ENCODE assay signal across 8 mouse cellular contexts in the genomic region with DNA sequence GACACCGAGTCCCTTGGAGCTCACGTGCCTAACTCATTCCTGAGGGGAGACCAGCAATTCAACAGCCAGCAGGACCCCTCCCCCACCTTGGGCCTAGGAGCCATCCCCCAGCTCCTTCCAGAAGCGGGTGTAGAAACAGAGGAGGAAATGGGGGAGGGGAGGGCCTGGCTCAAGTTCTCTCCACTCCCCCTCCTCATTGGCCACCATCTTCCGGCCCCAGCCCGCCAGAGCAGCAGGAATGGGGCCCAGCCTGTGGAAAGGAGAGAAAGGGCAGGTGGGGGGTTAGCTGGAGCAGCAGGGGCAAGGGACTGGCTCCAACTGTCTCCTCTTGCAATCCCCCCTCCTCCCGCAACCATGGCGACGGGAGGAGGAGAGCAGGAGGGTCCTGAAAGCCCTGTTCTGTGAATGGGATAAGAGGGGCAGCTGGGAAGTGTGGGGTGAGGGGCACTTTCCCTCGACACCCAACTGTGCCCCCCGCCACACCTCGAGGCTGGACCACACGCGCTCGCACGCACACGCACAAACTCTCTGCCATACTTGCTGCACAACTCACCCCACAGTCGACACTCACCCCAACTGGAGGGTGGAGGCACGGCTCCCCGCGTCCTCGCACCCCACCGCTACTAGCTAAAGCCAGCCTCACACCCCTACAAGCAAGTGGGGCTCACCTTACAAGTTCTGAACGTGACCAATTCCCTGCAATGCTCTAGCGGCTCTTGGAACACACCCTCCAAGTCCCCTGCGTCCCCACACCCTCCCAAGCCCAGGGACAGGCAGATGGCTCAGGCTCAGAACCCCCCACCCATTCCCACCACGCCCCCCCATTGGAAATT. TPM values are rescaled to one million over a fixed set of nuclear protein-coding genes. Genes with fewer than 3 reads are reported as not detected.
DNase-seq lines count a peak whose midpoint lies in the region; ATAC-seq and TF ChIP-seq lines count a peak whose summit lies in the region.

No protein-coding gene starts in this region.

- ATAC-seq in forebrain, embryonic 13.5 days = peak; percentile 73
- no peak for ATAC-seq in intestine, postnatal 0 days
- peak; percentile 56 for ATAC-seq in stomach, embryonic 14.5 days (ENCODE audit: insufficient number of reproducible peaks, insufficient read depth, low FRiP score, low read depth)
- ATAC-seq in CD4-positive, CD25-positive, alpha-beta regulatory T cell, adult 4 months = no peak

- no peak overlapping the region; the same call in 1 of the 2 replicates for H3K27ac ChIP-seq in left cerebral cortex, adult 2 months
- peak overlapping the region; percentile 99 for H3K27ac ChIP-seq in forebrain, embryonic 13.5 days
- peak overlapping the region; percentile 90 for H3K27ac ChIP-seq in intestine, postnatal 0 days (ENCODE audit: low read depth, low read length)
- H3K27ac ChIP-seq in stomach, embryonic 14.5 days (ENCODE audit: low read length) = peak overlapping the region; percentile 100

- under 1% methylated on average over 25 of the region's 26 CpGs for WGBS in forebrain, embryonic 13.5 days
- 5% methylated on average over 24 of the region's 26 CpGs for WGBS in intestine, postnatal 0 days
- 3% methylated on average over 25 of the region's 26 CpGs for WGBS in stomach, embryonic 14.5 days

- no peaks in the 10 kb centered on the region for H3K9me3 ChIP-seq in forebrain, embryonic 13.5 days (replicated peaks)
- H3K9me3 ChIP-seq in intestine, postnatal 0 days (ENCODE audit: control insufficient read depth) = no peaks in the 10 kb centered on the region
- no peaks in the 10 kb centered on the region for H3K9me3 ChIP-seq in stomach, embryonic 14.5 days (ENCODE audit: control insufficient read depth, low read depth, low read length)

- TF ChIP-seq POLR2A in brain, embryonic 14.5 days (IDR thresholded peaks at IDR 0.05; ENCODE audit: borderline replicate concordance, extremely low read depth, insufficient read depth, insufficient read length, poor library complexity, severe bottlenecking) = no peak

- H3K9ac ChIP-seq in forebrain, embryonic 13.5 days = peak overlapping the region; percentile 99
- H3K9ac ChIP-seq in intestine, postnatal 0 days (ENCODE audit: low read depth, low read length) = peak overlapping the region; percentile 63
- H3K9ac ChIP-seq in stomach, embryonic 14.5 days (replicated peaks; ENCODE audit: low read depth, low read length) = peak overlapping the region; percentile 98

- H3K4me2 ChIP-seq in forebrain, embryonic 13.5 days = peak overlapping the region; percentile 85
- peak overlapping the region; percentile 92 for H3K4me2 ChIP-seq in intestine, postnatal 0 days (replicated peaks; ENCODE audit: low read depth)
- H3K4me2 ChIP-seq in stomach, embryonic 14.5 days (replicated peaks; ENCODE audit: low read depth, low read length) = peak overlapping the region; percentile 77

- peak overlapping the region; percentile 64 for H3K4me3 ChIP-seq in left cerebral cortex, adult 2 months
- peak overlapping the region; percentile 93 for H3K4me3 ChIP-seq in forebrain, embryonic 13.5 days
- H3K4me3 ChIP-seq in intestine, postnatal 0 days (ENCODE audit: low read depth, low read length) = peak overlapping the region; percentile 79
- H3K4me3 ChIP-seq in stomach, embryonic 14.5 days (ENCODE audit: low read depth, low read length) = peak overlapping the region; percentile 92

- H3K27me3 ChIP-seq in forebrain, embryonic 13.5 days = no peaks in the 10 kb centered on the region
- no peaks in the 10 kb centered on the region; the same call in 1 of the 2 replicates for H3K27me3 ChIP-seq in intestine, postnatal 0 days (replicated peaks; ENCODE audit: control insufficient read depth, insufficient read depth, low read length)
- no peaks in the 10 kb centered on the region for H3K27me3 ChIP-seq in stomach, embryonic 14.5 days (ENCODE audit: control insufficient read depth, insufficient read depth, low read length)

- intact Hi-C loops in left cerebral cortex, adult 2 months (cut with DNase I) = loop anchor here (5.0 kb wide), 1 partner anchor 55 kb away; a partner anchor contains a TSS

- TF ChIP-seq CTCF in left cerebral cortex, adult 2 months (IDR thresholded peaks at IDR 0.05) = no peak
- TF ChIP-seq CTCF in brain, embryonic 14.5 days (IDR thresholded peaks at IDR 0.05; ENCODE audit: borderline replicate concordance, extremely low read depth, insufficient read depth, insufficient read length) = no peak
- TF ChIP-seq CTCF in intestine, postnatal 0 days (IDR thresholded peaks at IDR 0.05; ENCODE audit: low read depth) = no peak

- DNase-seq in left cerebral cortex, adult 2 months (ENCODE audit: extremely low spot score in 1 of 2, low spot score in 2 of 2) = no peak
- no peak for DNase-seq in left cerebral cortex, adult 8-10 months (ENCODE audit: low spot score in 2 of 2)
- DNase-seq in brain, embryonic 14.5 days (ENCODE audit: low read depth) = peak; percentile 97
- peak; percentile 25 for DNase-seq in lung, postnatal 25 days (ENCODE audit: low spot score)

- peaks cover 7% of the 10 kb centered on the region; the same call in 1 of the 2 replicates for H3K36me3 ChIP-seq in forebrain, embryonic 13.5 days (ENCODE audit: poor library complexity, severe bottlenecking)
- no peaks in the 10 kb centered on the region for H3K36me3 ChIP-seq in intestine, postnatal 0 days (ENCODE audit: control insufficient read depth, insufficient read depth)
- peaks cover 10% of the 10 kb centered on the region; the same call in 1 of the 2 replicates for H3K36me3 ChIP-seq in stomach, embryonic 14.5 days (ENCODE audit: control insufficient read depth, insufficient read depth, low read length)

- H3K4me1 ChIP-seq in forebrain, embryonic 13.5 days = peaks cover 54% of the 10 kb centered on the region
- H3K4me1 ChIP-seq in intestine, postnatal 0 days (replicated peaks; ENCODE audit: control insufficient read depth, insufficient read depth, low read length) = peaks cover 14% of the 10 kb centered on the region
- peaks cover 41% of the 10 kb centered on the region for H3K4me1 ChIP-seq in stomach, embryonic 14.5 days (ENCODE audit: control insufficient read depth, insufficient read depth, low read length)

RNA-seq across cellular contexts. Expression of a gene that starts 0.8 kb away (rescaled TPM):
- 1 to 10 TPM; 2.0 to 2.4 TPM for total RNA-seq in left cerebral cortex, adult 2 months (2021)
- total RNA-seq in left cerebral cortex, adult 8-10 months (2022) = 1 to 10 TPM in 2 of 4 experiments, under 1 TPM in 2; 0.89 to 2.3 (median 1.3) TPM
- 6.8 and 7.6 TPM in 2 replicates for polyA plus RNA-seq in brain, embryonic 14.5 days (2012; rRNA removed)
- polyA plus RNA-seq in forebrain, embryonic 13.5 days (2015; fragmentation: Nextera tagmentation; extraction: Ambion mirVana) = 6.1 and 7.5 TPM in 2 replicates
- 2.2 and 2.5 TPM in 2 replicates for polyA plus RNA-seq in intestine, postnatal 0 days (2015; fragmentation: Nextera tagmentation; extraction: Ambion mirVana)
- 5.1 and 5.9 TPM in 2 replicates for polyA plus RNA-seq in stomach, embryonic 14.5 days (2014; fragmentation: Nextera tagmentation; extraction: Ambion mirVana)
- not detected for polyA plus RNA-seq in CD4-positive, CD25-positive, alpha-beta regulatory T cell, adult 4 months (2017; shearing (Covaris generic))

RNA-seq across cellular contexts. Expression of a gene that starts 8.8 kb away (rescaled TPM):
- total RNA-seq in left cerebral cortex, adult 2 months (2021) = 100 to 1,000 TPM; 101 to 102 TPM
- total RNA-seq in left cerebral cortex, adult 8-10 months (2022) = 10 to 100 TPM; 67.7 to 77.9 (median 74.4) TPM
- polyA plus RNA-seq in brain, embryonic 14.5 days (2012; rRNA removed) = 41.7 and 61.5 TPM in 2 replicates
- 18.2 and 19.5 TPM in 2 replicates for polyA plus RNA-seq in forebrain, embryonic 13.5 days (2015; fragmentation: Nextera tagmentation; extraction: Ambion mirVana)
- 1.8 and 1.9 TPM in 2 replicates for polyA plus RNA-seq in intestine, postnatal 0 days (2015; fragmentation: Nextera tagmentation; extraction: Ambion mirVana)
- 9.3 and 10.7 TPM in 2 replicates for polyA plus RNA-seq in stomach, embryonic 14.5 days (2014; fragmentation: Nextera tagmentation; extraction: Ambion mirVana)
- 1 to 10 TPM; 1.3 to 2.1 TPM for polyA plus RNA-seq in CD4-positive, CD25-positive, alpha-beta regulatory T cell, adult 4 months (2017; shearing (Covaris generic))

RNA-seq across cellular contexts. Expression of a gene that starts 15.5 kb away (rescaled TPM):
- total RNA-seq in left cerebral cortex, adult 2 months (2021) = 10 to 100 TPM in 1 of 2 experiments, 1 to 10 TPM in 1; 8.8 to 10.2 TPM
- total RNA-seq in left cerebral cortex, adult 8-10 months (2022) = 10 to 100 TPM in 2 of 4 experiments, 1 to 10 TPM in 2; 9.1 to 11.1 (median 10.3) TPM
- polyA plus RNA-seq in brain, embryonic 14.5 days (2012; rRNA removed) = 15.8 and 21.4 TPM in 2 replicates
- polyA plus RNA-seq in forebrain, embryonic 13.5 days (2015; fragmentation: Nextera tagmentation; extraction: Ambion mirVana) = 35.9 and 36.1 TPM in 2 replicates
- 18.1 and 21.8 TPM in 2 replicates for polyA plus RNA-seq in intestine, postnatal 0 days (2015; fragmentation: Nextera tagmentation; extraction: Ambion mirVana)
- 26.7 and 28.9 TPM in 2 replicates for polyA plus RNA-seq in stomach, embryonic 14.5 days (2014; fragmentation: Nextera tagmentation; extraction: Ambion mirVana)
- 10 to 100 TPM; 50.3 to 54.6 TPM for polyA plus RNA-seq in CD4-positive, CD25-positive, alpha-beta regulatory T cell, adult 4 months (2017; shearing (Covaris generic))

RNA-seq across cellular contexts. Expression of a gene that starts 27.7 kb away (rescaled TPM):
- 10 to 100 TPM; 48.8 to 49.9 TPM for total RNA-seq in left cerebral cortex, adult 2 months (2021)
- total RNA-seq in left cerebral cortex, adult 8-10 months (2022) = 10 to 100 TPM; 38.3 to 42.1 (median 40.2) TPM
- polyA plus RNA-seq in brain, embryonic 14.5 days (2012; rRNA removed) = 34.8 and 35.4 TPM in 2 replicates
- 16.5 and 17.7 TPM in 2 replicates for polyA plus RNA-seq in forebrain, embryonic 13.5 days (2015; fragmentation: Nextera tagmentation; extraction: Ambion mirVana)
- polyA plus RNA-seq in intestine, postnatal 0 days (2015; fragmentation: Nextera tagmentation; extraction: Ambion mirVana) = 27.6 and 28.4 TPM in 2 replicates
- polyA plus RNA-seq in stomach, embryonic 14.5 days (2014; fragmentation: Nextera tagmentation; extraction: Ambion mirVana) = 35.9 and 36.5 TPM in 2 replicates
- polyA plus RNA-seq in CD4-positive, CD25-positive, alpha-beta regulatory T cell, adult 4 months (2017; shearing (Covaris generic)) = 10 to 100 TPM; 10.1 to 12.5 TPM

RNA-seq across cellular contexts. Expression of a gene that starts 32.6 kb away (rescaled TPM):
- total RNA-seq in left cerebral cortex, adult 2 months (2021) = 1 to 10 TPM; 5.3 to 8.4 TPM
- total RNA-seq in left cerebral cortex, adult 8-10 months (2022) = 1 to 10 TPM; 6.6 to 9.6 (median 7.8) TPM
- 22.5 and 29.6 TPM in 2 replicates for polyA plus RNA-seq in brain, embryonic 14.5 days (2012; rRNA removed)
- polyA plus RNA-seq in forebrain, embryonic 13.5 days (2015; fragmentation: Nextera tagmentation; extraction: Ambion mirVana) = 22.3 and 25.6 TPM in 2 replicates
- polyA plus RNA-seq in intestine, postnatal 0 days (2015; fragmentation: Nextera tagmentation; extraction: Ambion mirVana) = 49.4 and 50.7 TPM in 2 replicates
- 84.2 and 93.7 TPM in 2 replicates for polyA plus RNA-seq in stomach, embryonic 14.5 days (2014; fragmentation: Nextera tagmentation; extraction: Ambion mirVana)
- polyA plus RNA-seq in CD4-positive, CD25-positive, alpha-beta regulatory T cell, adult 4 months (2017; shearing (Covaris generic)) = not detected

Comparison
In these comparisons a context has a peak if more than half of its experiments do, and no peak if none do; other contexts are left out.
1. DNase-seq: peak in brain, embryonic 14.5 days (single experiment) and lung, postnatal 25 days (single experiment); none in left cerebral cortex, adult 2 months (0 of 2) and left cerebral cortex, adult 8-10 months (0 of 2).
2. ATAC-seq: peak in forebrain, embryonic 13.5 days (single experiment) and stomach, embryonic 14.5 days (single experiment); none in intestine, postnatal 0 days (single experiment) and CD4-positive, CD25-positive, alpha-beta regulatory T cell, adult 4 months (single experiment).
3. Peak in every context shown above with its lines, with median percentiles within 50 percentile points of each other: H3K4me3 ChIP-seq, H3K4me2 ChIP-seq and H3K9ac ChIP-seq.